Mouse (Mus musculus) left cerebral cortex, postnatal 14 days (tissue): ENCODE data around the gene Tdrd9. TPM values are rescaled to one million over a fixed set of nuclear protein-coding genes. Genes with fewer than 3 reads are reported as not detected.

Experiments used
- DNase-seq, 2 experiments: peaks; one replicate each; pipeline ENCODE4 v3.0.0; 2021 to 2022; ENCODE audit warnings: low spot score in 2 of 2, mixed read lengths in 1 of 2
- intact Hi-C: fragments of 180-260 bp; cut with DNase I; formaldehyde crosslinking; loops from one replicate; pipeline ENCODE4 v1.15.1; 2025
- total RNA-seq, 2 experiments: library from RNA; stranded (reverse); gene quantifications; 2 replicates each; pipeline ENCODE4 v1.2.3; 2021

Gene Tdrd9
- total RNA-seq, 2 experiments from 2014 or later: 0.13 to 0.55 TPM

DNA sequence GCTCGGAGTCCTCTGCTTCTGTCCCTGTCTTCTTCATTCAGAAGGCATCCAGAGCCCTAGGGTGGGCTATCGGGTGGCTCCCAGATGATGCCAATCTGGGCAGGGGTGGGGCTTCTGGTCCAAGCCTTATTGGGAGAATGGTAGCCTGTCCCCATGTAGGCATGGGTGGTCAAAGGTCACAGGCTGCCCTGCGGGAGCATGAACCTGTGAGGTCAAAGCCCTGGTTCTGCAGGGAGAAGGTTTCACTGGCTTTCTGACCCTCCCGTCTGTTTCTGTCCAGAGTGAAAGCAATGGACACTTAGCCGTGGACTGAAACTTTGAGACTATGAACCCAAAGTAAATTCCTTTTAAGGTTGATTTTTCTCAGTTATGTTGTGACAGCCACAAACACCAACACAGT is 15.2 kb upstream of the Tdrd9 start:
- DNase-seq: no peak
- intact Hi-C loops: loop anchor here (5.0 kb wide), 1 partner anchor 49 kb away; the partner anchor contains the start of gene Ppp1r13b

DNA sequence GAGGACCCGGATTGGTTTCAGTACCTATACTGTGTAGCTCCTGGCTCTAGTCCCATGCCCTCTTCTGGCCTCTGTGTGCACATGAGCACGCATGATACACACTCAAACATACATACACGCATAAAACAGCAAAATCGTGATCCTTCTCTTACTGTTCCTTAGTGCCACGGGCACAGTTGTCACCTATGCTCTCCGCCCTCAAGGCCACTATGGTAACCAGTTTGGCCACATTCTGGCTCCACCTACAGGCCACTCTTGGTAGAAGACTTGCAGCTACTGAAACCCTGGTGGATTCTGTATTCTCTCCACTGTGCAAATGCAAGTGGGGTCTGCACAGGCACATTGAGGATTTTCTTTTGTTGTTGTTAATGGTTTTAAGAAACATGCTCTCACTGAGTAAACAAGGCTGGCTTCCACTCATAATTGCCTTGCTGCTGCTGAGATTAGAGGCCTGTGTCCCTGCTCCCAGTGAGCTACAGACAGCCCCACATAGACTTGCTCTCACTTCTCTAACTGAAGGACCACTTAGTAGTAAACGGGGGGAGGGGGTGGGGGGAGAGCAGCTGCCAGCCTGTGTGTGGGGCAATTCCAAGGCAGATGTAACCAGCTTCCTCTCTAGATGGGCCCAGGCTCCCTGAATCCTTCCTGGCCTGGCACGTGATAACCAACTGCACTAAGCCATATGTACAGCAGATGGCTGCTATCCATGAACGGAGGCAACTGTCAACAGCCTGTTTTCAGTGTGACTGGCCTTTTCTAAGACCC is 13.1 kb upstream of the Tdrd9 start:
- intact Hi-C loops: loop anchor here (5.0 kb wide), 1 partner anchor 51 kb away; the partner anchor contains the start of gene Ppp1r13b

DNA sequence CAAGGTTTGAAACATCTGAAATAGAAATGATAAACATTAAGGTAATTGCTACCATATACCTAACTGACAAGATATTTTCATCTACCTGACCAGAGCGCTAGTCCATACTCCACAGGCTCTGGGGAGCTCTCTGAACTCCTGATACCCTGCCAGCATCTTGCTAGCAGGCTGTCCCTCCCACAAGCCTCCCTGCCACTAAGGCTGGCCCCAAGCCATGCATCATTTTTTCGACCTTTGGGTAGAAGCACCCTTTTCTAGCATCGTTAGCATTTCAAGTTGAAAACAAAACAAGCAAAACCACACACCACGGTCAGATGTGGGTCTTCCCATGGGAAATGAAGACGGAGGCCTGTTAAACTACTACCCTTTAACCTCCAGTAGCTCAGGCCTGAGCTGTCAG is 8.0 kb upstream of the Tdrd9 start:
- no peak for DNase-seq
- intact Hi-C loops: no loop called here

More for the DNA sequence above, 13.1 kb upstream of the Tdrd9 start:
- DNase-seq: peak; percentile 76 to 82

DNA sequence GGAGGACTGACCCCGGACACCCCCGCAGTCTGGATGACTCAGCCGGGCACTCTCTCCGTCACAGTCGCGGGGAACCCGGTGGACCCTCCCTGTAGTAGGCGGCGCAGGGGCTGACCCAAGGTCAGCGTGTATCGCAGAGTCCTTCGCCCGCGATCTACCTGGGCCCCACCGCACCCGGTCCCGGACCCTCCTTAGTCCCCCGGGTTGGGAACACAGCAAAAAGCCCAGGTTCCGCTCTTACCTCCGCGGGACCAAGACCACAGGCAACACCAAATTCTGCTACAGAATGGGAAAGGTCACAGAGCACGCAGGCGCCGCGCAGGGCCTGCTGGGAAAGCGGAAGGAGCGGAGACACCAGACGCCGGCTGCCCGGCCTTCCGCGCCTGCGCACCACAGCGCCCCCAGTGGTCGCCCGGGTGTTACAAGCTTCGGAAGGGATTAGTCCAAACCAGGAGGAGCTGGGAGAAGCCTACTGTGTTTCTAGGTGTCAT is 4.6 kb upstream of the Tdrd9 start, which contains the start of gene Atp5mpl:
Atp5mpl (minus strand) TSS at position 295 of the 491 bp plus-strand sequence.
- intact Hi-C loops: no loop called here

DNA sequence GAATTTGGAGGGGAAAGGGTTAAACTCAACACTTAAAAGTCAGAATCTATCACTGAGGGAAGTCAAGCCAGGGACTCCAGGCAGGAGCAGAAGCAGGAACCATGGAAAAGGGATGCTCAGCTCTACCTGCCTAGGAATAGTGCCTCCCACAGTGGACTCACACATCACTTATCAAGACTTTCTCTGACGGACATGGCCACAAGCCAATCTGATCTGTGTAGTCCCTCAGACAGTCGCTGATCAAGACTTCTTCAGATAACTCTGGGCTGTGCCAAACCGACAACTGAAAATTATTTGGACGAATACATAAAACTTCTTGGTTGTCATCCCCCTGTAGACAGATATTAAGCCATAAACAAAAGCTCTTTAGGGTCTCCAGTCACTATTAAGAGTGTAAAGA is 1.3 kb upstream of the Tdrd9 start:
- no peak for DNase-seq
- intact Hi-C loops: no loop called here

More for the DNA sequence above, 4.6 kb upstream of the Tdrd9 start, which contains the start of gene Atp5mpl:
- DNase-seq: peak; percentile 95 to 99

DNA sequence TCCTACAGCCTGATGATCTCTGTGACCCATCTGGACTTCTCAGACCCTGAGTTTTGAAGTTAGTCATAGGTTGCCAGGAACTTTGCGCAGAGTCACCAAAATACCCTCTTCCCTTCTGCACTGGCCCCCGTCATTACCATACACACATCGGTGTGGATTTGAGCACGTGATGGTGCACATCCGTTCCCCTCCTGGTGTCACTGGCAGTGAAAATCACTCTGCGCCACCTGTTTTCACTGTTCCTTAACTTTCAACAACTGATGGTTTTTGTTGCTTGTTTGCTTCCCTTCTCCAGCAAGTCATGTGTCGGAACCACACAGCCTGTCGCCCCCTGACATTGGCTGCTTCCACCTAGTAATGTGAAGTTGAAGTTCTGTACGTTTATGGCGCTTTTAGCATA is 1.1 kb downstream of the Tdrd9 start:
- intact Hi-C loops: no loop called here
- no peak for DNase-seq

DNA sequence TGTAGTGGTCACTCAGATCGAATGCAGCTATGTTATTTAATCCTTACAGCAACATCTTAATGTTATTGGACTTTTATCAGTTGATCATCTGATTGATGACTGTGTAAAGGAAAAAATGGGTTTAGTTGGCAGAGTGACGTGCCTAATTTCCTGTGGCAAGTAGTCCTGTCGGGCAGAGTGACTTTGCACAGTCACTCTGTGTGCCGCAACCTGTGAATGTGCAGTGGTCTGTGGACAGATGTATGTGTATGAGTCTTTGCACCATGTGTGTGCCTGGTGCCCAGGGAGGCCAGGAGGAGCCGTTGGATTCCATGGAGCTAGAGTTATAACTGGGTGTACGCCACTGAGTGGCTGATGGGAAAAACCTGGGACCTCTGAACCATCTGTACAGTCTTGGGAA is 3.2 kb downstream of the Tdrd9 start:
- intact Hi-C loops: no loop called here
- no peak for DNase-seq

DNA sequence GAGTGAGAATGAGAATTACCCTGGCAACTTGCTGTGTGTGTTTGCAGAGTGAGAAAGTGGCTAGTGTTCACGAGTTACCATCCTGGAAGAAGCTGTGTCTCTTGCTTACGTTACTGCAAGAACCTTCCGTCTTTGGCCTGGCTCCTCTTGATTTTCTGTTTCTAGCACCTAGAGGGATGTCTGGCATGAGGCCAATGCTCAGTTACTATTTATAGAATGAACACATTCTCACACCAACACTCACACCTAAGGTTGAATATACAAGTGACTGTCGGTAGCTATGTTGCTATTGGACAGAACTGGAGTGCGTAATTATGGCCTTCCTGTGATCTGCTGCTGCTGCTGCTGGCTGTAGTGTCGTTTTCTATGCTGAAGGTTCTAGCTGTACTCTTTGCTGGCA is 5.8 kb downstream of the Tdrd9 start:
- intact Hi-C loops: no loop called here
- peak; percentile 40 to 92 for DNase-seq

DNA sequence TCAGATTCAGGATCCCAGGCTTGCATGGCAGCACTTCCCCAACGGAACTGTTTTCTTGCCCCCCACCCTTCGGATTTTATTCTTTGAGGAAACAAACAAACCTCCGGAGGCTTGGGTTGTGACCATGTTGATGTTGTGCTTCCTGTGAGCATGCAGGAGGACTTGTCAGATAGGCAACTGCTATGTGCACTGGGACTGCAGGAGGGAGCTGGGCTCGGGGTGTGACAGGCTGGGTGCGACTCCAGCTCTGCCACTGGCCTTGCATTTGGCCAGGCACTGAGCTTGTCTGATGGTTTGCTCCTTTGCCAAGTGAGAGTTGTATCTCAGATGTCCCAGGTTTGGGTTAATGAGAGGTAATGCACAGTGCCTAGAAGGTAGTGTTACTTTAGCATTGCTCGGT is 6.9 kb downstream of the Tdrd9 start:
- intact Hi-C loops: no loop called here
- no peak for DNase-seq

DNA sequence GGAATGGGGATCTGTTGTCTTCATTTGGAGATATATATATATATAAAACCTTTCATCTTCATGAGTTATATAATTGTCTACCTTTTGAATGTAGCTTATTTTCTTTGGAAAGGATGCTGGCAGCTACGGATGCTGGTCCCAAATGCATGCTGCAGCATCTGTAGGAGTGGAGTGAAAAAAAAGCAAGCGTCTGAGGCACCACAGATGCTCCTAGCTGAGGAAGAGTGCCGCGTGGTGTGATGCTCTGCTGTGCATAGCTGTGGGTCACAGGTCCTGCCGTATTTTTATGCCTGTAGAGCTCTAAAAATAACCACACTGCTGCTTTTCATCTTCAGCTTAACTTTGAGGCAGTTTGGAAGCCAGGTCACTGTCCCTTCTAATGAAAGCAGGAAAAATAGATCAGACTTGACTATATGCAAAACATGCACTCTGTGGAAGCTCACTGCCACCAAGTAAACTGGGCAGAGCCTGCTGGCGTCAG is 9.6 kb downstream of the Tdrd9 start, which contains the start of gene Rd3l:
Rd3l (minus strand) TSS at position 431 of the 481 bp plus-strand sequence.
- DNase-seq: no peak
- intact Hi-C loops: no loop called here

DNA sequence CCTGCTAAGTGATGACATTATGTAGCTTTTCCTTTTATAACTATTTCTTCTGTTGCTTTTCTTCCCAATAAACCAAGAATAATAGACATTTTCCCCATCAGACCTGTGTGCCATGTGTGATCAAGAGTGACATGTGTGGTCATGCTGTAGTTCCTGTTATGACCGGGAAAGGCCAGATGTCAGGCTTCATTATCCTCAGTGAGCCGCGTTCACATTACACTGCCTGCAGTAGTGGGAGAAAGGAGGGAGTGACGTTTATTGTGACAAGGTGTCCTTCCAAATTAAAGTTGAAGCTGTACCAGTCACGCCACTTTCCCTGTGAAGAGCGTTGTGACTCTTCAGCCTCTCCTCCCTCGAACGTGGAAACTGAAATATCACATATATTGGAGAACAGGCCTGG is 10.5 kb downstream of the Tdrd9 start:
- intact Hi-C loops: no loop called here
- no peak for DNase-seq

DNA sequence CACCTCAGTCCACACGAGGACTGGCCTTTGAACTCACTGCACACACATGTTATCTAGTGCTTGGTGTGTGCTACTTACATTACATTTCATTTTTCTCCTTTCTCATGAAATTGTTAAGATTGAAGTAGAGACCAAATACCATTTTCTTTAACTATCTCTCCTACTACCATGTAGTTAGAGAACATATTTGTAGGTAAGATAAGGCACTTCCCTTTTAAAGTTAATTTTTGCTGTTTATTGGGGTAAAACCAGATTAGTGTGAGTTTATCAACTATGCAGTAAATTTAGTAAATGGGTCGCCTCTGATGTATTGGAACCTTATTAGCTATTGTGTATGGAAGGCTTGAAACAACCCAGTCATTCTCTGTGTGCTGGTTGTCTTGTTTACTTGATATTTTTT is 11.8 kb downstream of the Tdrd9 start:
- no peak for DNase-seq
- intact Hi-C loops: no loop called here

DNA sequence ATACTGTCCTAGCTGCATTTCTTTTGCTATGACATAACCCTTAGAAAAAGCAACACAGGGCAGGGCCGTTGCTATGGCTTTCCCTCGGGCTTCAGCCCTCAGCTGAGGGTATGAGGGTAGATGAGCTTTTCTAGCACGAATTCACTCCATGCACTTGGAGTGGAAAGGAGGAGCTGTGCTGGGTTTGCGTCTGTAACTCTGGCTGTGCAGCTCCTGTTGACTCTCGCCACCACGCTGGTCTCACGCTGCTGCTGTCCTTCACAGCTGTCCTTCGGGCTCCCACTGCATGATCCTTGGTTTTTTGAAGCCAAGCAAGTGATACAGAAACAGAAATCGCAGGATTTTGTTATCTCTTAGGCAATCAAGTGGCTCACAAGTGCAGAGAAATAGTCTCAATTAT is 15.4 kb downstream of the Tdrd9 start:
- no peak for DNase-seq
- intact Hi-C loops: no loop called here

DNA sequence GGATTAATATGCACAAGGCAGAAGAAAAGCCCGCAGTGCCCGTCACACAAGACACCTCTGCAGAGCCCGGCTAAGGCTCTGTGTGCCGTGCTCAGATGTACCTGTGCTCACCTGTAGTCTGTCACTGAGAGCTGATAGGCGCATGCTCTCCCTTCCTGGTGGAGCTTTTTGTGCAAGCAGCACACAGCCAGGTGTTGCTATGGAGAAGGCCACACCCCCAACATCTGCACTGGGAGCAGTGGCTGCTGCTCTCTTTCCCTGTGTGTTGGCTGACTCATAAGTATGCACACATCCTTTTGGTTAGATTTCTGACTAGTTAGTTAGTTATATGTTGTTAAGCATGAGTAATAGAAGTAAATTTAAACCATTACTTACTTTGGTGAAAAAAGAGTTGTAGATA is 21.3 kb downstream of the Tdrd9 start:
- intact Hi-C loops: no loop called here
- no peak for DNase-seq

DNA sequence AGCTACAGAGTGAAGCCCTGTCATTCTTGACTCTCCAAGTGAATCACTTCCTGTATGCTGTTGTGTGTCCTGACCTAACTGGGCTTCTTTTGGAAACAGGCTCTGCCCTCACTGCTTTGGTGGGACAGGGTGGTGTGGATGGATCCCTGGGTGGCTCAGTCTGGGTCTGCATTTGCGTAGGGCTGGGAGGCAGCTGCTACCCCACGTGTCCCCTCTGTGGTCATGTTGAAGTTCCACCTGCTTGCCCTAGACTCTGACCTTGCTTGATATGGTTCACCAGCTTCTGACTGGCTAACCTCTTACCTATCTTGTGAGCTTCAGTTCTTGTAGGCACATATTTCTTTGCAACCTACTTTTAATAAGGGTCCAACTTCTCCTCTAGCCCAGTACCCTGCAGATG is 23.8 kb downstream of the Tdrd9 start:
- intact Hi-C loops: no loop called here
- no peak for DNase-seq

DNA sequence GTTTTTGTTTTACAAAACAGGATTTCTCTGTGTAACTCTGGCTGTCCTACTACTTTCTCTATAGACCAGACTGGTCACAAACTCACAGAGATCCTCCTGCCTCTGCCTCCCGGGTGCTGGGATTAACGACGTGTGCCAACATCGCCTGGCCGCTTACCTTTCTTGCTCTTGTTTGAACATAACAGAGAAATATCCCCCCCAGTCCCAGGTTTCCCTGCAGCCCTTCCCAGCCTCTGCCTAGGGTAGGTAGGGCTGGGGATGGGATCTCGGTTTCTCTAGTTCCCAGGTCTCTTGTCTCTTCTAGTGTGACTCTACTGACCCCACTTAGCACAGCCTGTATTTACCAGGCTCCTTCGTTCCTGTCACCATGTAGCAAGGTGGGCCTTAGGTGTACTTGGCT is 28.4 kb downstream of the Tdrd9 start:
- intact Hi-C loops: loop anchor here (5.0 kb wide), 1 partner anchor 122 kb away; no protein-coding TSS in a partner anchor
- no peak for DNase-seq

DNA sequence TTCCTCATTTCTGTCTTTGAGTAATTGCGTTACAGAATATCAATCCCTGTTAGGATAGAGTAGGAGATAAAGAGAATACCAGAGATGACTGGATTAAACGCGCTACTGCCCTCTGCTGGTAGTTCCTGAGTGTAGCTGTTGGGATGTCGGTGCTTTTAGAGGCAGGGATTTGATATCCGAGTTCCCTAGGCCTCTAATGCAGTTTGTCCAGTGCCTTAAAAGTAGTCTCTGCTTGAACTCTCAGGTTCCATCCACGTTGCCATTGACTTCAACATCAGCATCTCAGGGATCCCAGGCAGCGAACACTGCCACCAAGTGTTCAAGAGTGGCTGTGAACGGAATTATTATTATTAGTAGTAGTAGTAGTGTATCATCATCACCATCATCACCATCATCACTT is 29.9 kb downstream of the Tdrd9 start:
- DNase-seq: peak; percentile 82 to 85
- intact Hi-C loops: loop anchor here (5.0 kb wide), 1 partner anchor 124 kb away; no protein-coding TSS in a partner anchor

DNA sequence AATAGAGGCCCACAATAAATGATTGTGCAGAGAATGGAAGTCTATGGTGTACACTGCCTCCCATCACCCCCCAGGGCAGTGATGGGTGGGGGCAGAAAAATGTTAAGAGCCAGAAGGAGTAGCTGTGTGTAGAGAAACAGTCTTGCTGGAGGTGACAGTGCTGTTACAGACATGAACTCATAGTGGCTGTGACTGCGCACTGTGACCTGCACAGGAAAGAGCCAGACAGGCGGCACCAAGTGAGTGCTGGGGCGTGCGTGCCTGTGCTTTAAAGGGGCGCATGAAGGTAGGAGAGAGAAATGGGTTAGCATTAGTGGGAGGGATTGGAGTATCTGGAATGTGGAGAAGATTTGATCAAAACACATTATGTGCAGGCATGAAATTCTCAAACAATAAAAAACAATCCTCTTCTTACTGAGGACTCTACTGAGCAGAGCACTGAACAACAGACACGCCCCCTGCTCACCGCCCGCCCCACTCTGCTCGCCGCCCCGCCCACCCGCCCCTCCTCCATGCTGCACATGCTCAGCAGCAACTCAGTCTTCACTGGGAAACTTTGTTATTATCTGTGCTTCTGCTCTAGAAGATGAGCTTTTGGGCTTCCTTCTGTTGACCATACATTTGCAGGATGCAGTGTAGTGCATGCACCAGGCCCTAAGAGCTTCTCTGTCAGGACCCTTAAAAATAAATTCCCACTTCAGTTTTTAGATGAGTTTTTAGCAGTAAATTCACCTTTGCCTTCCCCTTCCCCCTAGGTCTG is 41.3 kb downstream of the Tdrd9 start:
- intact Hi-C loops: no loop called here

DNA sequence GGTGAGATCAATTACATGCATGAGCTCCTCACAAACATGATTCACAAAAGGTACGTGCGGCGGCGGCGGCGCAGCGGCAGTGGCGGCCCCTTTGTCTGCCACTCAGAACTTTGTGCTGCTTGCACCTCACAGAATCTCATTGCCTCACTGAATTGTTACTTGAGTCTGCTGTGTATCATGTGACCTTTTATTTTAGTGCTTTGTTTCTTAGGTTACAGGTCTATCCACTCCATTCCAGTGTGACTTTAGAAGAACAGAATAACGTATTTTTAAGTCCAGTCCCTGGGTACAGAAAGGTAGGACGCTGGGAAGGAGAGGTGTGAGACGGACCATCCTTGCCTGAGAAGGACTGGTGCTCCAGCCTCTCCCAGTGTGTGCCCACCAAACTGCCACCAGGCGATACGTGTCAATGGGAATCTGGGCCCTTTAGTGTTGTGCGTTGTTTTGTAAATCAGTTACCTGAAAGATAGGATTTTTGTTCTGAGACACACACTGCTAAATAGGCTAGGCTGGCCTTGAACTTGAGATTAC is 42.0 kb downstream of the Tdrd9 start:
- intact Hi-C loops: no loop called here

More for the DNA sequence above, 41.3 kb downstream of the Tdrd9 start:
- no peak for DNase-seq

DNA sequence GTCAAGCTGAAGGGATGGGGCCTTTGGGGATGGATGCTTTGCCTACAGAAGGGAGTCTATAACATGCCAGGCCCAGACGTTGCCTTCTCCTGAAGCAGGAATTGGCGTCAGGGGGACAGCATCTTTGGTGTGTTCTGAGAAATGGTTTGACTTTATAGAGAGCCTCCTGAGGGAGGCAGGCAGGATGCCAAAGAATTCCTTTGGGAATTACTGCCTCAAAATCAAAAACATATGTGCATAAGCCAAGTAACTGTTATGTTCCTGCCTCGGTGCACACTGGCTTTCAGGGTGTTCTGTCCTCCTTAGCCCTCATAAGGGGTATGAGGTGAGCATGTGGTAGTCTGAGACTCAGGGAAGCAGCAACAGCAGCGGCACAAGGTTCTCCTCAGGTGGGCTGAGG is 45.0 kb downstream of the Tdrd9 start:
- no peak for DNase-seq
- intact Hi-C loops: no loop called here

More for the DNA sequence above, 42.0 kb downstream of the Tdrd9 start:
- DNase-seq: no peak
